Mouse (Mus musculus) R1 (cell line): Measurements from ENCODE around the gene Fcgr3.
A peak's percentile ranks its signal among the peaks of the same experiment; 100 is the strongest.
"Not testable (repeated sequence)": the region's sequence is repeated elsewhere in the genome, so short reads cannot be mapped to it uniquely, and the experiment has no call there.

Source experiments
- DNase-seq: peaks from one replicate; pipeline ENCODE4 v3.0.0-alpha.2; 2018; ENCODE audit warnings: low read depth, low spot score

Gene Fcgr3

DNA sequence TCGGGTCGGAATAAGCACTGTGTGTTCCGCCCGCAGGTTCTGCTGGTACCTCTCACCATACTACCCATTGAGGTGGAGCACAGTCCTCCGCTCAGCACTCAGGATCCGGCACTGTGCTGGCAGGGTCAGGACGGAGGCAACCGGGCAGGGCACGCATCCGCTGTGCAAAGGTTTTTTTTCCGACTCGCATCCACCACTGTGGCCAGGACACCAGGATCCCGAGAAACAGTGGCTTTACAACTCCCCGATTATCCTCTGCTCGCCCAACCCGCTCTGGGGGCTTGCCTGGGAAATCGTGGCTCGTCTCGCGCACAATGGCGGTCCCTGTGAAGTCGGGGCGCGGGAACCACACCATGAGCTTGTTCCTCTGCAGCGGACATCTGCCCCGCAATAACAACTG is 21.0 kb upstream of the Fcgr3 start:
- DNase-seq, result no peak

DNA sequence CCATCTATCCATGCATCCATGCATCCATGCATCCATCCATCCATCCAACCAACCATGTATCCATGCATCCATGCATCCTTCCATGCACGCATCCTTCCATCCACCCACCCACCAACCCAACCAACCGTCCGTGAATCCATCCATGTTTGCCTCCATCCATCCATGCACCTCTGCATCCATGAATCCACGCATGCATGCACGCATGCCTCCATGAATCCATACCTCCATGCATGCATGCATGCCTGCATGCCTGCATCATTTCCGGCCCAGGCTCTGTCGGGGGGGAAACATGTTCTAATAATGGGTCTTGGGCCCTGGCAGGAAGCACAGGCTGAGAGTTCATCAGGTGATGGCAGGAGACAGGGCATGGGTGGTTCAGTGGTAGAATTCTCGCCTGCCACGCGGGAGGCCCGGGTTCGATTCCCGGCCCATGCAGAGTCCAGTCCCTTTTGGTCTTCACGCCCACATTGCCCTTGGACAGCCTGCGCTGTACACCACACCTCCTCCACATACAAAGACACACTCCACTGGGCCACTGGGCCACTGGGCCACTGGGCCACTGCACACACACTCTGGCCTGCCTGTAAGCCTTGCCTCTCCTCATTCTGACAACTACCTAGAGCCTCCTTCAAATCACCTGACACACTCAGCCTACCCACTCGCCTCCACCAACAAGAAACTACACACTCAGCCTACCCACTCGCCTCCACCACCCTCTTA is 16.9 kb upstream of the Fcgr3 start:
- DNase-seq, result not testable (repeated sequence)

GRCm38 (mm10) chr1:171079825-171080224 is 15.1 kb upstream of the Fcgr3 start:
- DNase-seq, result not testable (repeated sequence)

DNA sequence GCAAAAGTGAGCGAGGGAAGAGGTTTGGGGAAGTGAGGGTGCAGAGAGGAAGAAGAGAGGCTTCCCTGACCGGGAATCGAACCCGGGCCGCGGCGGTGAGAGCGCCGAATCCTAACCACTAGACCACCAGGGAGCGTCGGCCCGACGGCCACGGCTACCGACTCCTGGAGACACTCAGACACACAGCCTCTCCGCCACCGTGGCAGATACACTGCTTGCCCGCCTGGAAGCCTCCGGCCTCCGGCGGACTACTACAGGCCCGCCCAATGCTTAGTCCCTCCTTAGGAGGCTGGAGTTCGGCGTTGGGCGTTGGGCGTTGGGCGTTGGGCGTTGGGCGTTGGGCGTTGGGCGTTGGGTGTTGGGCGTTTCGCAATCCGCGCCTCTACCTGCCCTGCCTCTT is 14.6 kb upstream of the Fcgr3 start:
- not testable (repeated sequence) for DNase-seq

GRCm38 (mm10) chr1:171078419-171078818 is 13.7 kb upstream of the Fcgr3 start:
- DNase-seq, result not testable (repeated sequence)

- not testable (repeated sequence) for DNase-seq
These were observed 13.2 kb upstream of the Fcgr3 start for GRCm38 (mm10) chr1:171077955-171078354.

DNA sequence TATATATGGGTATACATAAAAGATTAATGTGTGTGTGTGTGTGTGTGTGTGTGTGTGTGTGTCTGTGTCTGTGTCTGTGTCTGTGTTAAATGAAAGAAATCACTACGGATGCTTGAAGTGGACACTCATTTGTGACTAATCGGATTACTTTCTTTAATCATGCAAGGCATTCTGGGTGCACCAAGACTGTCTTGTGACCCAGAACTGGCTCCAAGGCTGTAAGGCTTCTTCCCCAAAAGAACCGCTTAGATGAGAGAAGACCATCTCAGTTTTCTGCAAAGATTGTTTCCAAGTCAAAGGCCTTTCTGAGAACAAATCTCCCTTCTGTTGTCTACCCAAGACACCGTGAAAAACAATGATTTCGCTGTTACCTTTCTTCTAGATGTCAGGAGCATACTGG is 12.5 kb upstream of the Fcgr3 start:
- not testable (repeated sequence) for DNase-seq

DNA sequence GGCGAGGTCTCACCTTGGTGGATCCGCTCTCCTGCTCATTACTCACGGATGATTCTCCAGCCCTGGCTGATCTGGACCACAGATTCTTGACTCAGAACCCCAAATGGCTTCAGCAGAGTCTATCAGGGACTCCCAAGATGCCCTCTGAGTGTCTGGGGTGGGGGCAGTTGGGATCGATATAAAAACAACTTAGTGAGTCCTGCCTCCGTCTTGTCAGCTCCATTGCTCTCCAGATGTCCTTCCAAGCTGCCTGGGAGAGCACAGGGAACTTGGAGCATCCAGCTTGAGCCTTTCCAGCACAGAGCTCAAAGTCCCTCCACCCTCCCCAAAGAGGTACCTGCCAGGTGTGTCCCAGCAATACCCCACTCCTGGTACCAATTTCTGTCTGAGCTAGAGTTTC is 11.4 kb upstream of the Fcgr3 start:
- DNase-seq, result not testable (repeated sequence)

DNA sequence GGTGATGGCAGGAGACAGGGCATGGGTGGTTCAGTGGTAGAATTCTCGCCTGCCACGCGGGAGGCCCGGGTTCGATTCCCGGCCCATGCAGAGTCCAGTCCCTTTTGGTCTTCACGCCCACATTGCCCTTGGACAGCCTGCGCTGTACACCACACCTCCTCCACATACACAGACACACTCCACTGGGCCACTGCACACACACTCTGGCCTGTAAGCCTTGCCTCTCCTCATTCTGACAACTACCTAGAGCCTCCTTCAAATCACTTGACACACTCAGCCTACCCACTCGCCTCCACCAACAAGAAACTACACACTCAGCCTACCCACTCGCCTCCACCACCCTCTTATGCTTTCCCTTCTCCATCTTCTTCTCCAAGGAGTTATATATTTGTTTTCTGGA is 9.5 kb upstream of the Fcgr3 start:
- DNase-seq, result peak; percentile 92

GRCm38 (mm10) chr1:171072217-171072616 is 7.5 kb upstream of the Fcgr3 start:
- DNase-seq, result not testable (repeated sequence)

- not testable (repeated sequence) for DNase-seq
These were observed 7.0 kb upstream of the Fcgr3 start for GRCm38 (mm10) chr1:171071726-171072125.

- not testable (repeated sequence) for DNase-seq
These were observed 6.1 kb upstream of the Fcgr3 start for GRCm38 (mm10) chr1:171070879-171071278.

DNA sequence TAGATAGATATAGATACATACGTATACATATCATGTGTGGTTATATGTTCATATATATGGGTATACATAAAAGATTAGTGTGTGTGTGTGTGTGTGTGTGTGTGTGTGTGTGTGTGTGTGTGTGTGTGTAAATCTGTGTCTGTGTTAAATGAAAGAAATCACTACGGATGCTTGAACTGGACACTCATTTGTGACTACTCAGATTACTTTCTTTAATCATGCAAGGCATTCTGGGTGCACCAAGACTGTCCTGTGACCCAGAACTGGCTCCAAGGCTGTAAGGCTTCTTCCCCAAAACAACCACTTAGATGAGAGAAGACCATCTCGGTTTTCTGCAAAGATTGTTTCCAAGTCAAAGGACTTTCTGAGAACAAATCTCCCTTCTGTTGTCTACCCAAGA is 4.8 kb upstream of the Fcgr3 start:
- not testable (repeated sequence) for DNase-seq

DNA sequence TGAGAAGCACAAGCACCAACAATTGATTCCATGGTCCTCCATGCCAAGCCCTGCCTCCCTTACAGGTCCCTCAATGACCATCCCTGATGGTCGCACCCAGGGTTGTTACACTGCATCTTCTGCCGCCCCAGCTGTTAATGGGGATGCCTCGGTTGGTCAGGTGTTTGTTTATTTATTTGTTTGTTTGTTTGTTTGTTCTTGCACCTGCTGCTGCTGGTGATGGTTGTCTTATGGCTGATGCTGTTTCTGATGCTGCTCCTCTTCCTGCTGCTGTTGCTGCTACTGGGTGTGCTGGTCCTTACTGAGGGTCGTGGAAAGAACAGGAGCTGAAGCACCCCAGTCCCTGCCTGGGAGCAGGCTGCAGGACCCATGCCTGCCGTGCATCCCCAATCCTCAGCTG is 3.2 kb upstream of the Fcgr3 start:
- DNase-seq, result not testable (repeated sequence)

GRCm38 (mm10) chr1:171066583-171066982 is 1.8 kb upstream of the Fcgr3 start:
- DNase-seq, result not testable (repeated sequence)

DNA sequence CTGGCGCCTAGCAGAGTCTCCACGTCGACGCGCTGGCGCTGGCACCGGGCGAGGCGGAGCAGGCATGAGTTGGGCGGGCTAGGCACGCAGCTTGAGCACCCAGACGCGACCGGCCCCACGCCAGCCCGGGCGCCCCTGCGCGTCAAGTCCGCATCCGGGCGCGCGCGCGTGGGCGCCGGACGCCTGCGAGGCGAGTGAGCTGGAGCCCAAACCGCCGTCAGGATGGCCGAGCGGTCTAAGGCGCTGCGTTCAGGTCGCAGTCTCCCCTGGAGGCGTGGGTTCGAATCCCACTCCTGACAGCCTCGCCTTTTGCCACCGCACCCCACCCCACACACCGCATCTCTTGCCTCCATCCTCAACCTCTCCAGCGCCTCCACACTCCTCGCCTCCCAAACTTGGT is 1.0 kb upstream of the Fcgr3 start:
- DNase-seq, result not testable (repeated sequence)

- DNase-seq, result not testable (repeated sequence)
These were observed 480 bp upstream of the Fcgr3 start for GRCm38 (mm10) chr1:171065243-171065587.

- not testable (repeated sequence) for DNase-seq
These were observed 905 bp downstream of the Fcgr3 start for GRCm38 (mm10) chr1:171063569-171064490.

- no peak for DNase-seq
These were observed 3.2 kb downstream of the Fcgr3 start for GRCm38 (mm10) chr1:171061566-171061965.

DNA sequence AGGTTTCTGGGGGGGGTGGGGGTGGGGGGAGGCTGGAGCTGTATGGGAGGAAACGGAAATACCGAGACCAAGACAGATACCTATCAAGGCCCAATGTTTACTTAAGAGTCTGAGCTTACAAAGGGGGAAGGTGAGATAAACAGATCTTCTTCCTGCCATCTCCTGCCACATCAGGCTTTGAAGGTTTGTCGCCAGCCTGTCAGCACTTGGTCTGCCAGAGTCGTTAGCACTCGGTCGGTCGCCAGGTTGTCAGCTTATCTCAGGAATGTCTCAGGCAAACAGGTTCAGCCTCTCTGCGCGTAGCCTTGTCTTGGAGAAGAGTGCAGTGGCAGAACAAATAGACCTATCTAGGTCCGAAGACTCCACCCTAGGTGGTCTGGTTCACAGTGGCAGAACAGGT is 4.3 kb downstream of the Fcgr3 start:
- DNase-seq, result no peak

- DNase-seq, result no peak
These were observed 5.5 kb downstream of the Fcgr3 start for GRCm38 (mm10) chr1:171059203-171059602.

DNA sequence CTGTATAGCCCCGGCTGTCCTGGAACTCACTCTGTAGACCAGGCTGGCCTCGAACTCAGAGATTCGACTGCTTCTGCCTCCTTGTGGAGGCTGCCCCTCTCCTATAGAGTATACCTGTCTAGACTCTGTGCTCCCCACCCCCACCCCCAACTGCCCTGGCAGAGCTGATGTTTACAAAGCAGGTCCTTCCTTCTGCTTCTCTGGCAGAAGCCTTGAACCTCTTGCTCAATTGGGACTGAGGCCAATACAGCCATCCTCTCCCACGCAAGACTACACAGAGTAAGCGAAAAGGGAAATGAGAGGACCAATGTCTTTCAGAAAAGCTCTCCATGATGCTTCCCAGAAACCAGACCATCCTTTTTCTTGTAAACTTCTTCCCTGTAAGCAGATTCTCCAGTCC is 7.5 kb downstream of the Fcgr3 start:
- DNase-seq, result no peak

DNA sequence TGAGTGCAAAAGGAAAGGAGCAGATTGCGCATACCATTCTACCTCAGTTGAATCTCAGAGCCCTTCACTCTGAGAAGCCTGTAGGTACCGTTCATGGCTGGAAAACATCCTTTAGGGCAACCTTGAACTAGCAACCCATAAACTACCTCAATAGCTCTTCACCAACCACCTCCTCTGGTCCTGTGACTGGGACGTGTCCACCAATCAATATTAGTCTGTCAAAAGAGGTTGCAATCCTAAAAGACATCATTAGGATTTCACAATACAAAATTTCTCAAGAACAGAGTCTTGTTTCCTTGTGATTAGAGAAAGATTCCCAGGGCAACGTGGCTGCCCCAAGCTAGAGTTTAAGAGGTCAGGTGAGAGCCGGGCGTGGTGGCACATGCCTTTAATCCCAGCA is 11.4 kb downstream of the Fcgr3 start:
- DNase-seq, result no peak
